Mouse (Mus musculus) stomach, embryonic 14.5 days (tissue): ENCODE measurements around the gene Gzf1. TPM values are rescaled to one million over a fixed set of nuclear protein-coding genes. Genes with fewer than 3 reads are reported as not detected.
A peak's percentile ranks its signal among the peaks of the same experiment; 100 is the strongest.

Experiments
- ATAC-seq: fragments of 200-750 bp; cut with Nextera tagmentation; 2 replicates; pipeline ENCODE4 v1.8.0; 2017; ENCODE audit warnings: low read depth, moderate TSS enrichment; ENCODE audit not compliant: insufficient number of reproducible peaks, insufficient read depth, low FRiP score
- H3K27ac ChIP-seq: fragments of 300-500 bp; sonication (generic); 2 replicates; pipeline ENCODE4 v1.5.1; 2014; ENCODE audit warnings: mild to moderate bottlenecking, low read length, moderate library complexity, mixed read lengths
- H3K27me3 ChIP-seq: fragments of 300-500 bp; sonication (generic); 2 replicates; pipeline ENCODE4 v1.6.1; 2014; ENCODE audit warnings: low read length, control low read depth, mixed read lengths; ENCODE audit not compliant: control insufficient read depth, insufficient read depth
- H3K36me3 ChIP-seq: fragments of 300-500 bp; sonication (generic); 2 replicates; pipeline ENCODE4 v1.6.1; 2014; ENCODE audit warnings: mild to moderate bottlenecking, control low read depth, low read length, moderate library complexity, mixed read lengths; ENCODE audit not compliant: control insufficient read depth, insufficient read depth
- H3K4me1 ChIP-seq: fragments of 300-500 bp; sonication (generic); 2 replicates; pipeline ENCODE4 v1.6.1; 2014; ENCODE audit warnings: low read length, control low read depth, mixed read lengths; ENCODE audit not compliant: control insufficient read depth, insufficient read depth
- H3K4me2 ChIP-seq: fragments of 300-500 bp; sonication (generic); replicated peaks from 2 replicates; pipeline ENCODE4 v1.6.1; 2014; ENCODE audit warnings: low read depth, low read length, control low read depth
- H3K4me3 ChIP-seq: fragments of 300-500 bp; sonication (generic); 2 replicates; pipeline ENCODE4 v1.5.1; 2014; ENCODE audit warnings: low read depth, low read length, control low read depth
- H3K9ac ChIP-seq: fragments of 300-500 bp; sonication (generic); replicated peaks from 2 replicates; pipeline ENCODE4 v1.6.1; 2014; ENCODE audit warnings: low read depth, mild to moderate bottlenecking, control low read depth, low read length, moderate library complexity, mixed read lengths
- H3K9me3 ChIP-seq: fragments of 300-500 bp; sonication (generic); 2 replicates; pipeline ENCODE4 v1.6.1; 2016; ENCODE audit warnings: low read depth, low read length, control low read depth; ENCODE audit not compliant: control insufficient read depth
- WGBS: fragments of 180-500 bp; shearing (Covaris S2); extraction: QIAGEN DNeasy Blood & Tissue Kit; methylation state at CpG from one replicate; pipeline ENCODE4 v1.1.7; 2014; 5-methylcytosine and 5-hydroxymethylcytosine counted together
- polyA plus RNA-seq: library from polyadenylated mRNA; unstranded; fragments of >200 nt; fragmentation: Nextera tagmentation; extraction: Ambion mirVana; gene quantifications from 2 replicates; pipeline ENCODE4 v1.2.1, GENCODE M21; 2014

Gene Gzf1
- 20.0 and 23.1 TPM in 2 replicates for polyA plus RNA-seq

DNA sequence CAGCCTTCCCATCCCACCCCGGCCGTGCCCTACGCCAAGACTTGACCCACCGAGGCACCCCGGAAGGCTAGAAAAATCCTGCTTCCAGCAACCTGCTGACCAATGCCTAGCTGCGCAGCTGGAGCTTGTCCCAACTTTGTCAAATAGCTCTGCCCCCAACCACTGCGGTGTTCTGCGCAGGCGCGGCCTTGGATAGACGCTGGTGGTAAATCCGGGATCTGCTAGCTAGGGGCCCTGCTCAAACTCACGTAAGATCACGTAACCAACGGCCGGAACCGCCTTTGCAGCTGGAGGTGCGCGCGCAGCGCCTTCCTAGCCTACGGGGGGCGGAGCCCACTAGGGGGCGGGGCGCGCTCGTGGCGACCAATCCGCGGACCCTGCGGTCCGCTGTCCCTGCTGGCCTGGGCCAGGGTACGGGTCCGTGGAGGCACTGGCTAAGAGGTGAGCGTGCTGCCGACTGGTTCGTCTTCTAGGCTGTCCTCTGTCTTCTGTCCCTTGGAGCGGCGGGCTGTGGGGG lies at the start of gene Gzf1:
Gene Gzf1, plus strand, starts transcription at position 249 of the 517 bp plus-strand sequence.
- WGBS, result under 1% methylated on average over 39 of the region's 39 CpGs
- Histone ChIP-seq H3K4me3 (peak within 1 kb of the TSS; percentile 69), H3K27ac (peak within 1 kb of the TSS; percentile 96), H3K9ac (peak within 1 kb of the TSS; percentile 71), H3K36me3 (peaks cover 27% of the 10 kb centered on the region), H3K27me3 (no peaks in the 10 kb centered on the region), H3K9me3 (no peaks in the 10 kb centered on the region), H3K4me1 (peaks cover 36% of the 10 kb centered on the region), H3K4me2 (peak within 1 kb of the TSS; percentile 70)
- ATAC-seq, result peak; percentile 95

DNA sequence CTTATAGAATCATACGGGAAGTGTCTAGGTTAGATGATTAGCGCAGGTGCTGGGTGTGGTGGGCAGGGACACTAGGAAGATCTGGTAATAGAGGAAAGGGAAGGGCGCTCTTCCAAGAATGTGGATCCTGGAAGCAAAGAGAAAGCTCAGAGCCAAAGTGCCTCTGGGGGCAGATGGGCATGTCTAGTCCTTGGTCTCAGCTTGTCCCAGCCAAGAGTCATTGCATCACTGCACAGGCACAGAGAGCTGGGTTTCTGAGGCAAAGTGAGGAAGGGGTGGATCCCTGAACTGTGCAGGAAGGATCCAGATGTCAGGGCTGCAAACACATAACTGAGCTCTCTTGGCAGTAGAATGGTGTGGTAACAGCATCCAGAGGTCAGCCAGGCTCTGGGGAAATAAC lies 49.2 kb upstream of the Gzf1 start:
- no peak overlapping the region for H3K9ac ChIP-seq
- no peak for ATAC-seq
- no peaks in the 10 kb centered on the region for H3K9me3 ChIP-seq
- no peaks in the 10 kb centered on the region for H3K36me3 ChIP-seq
- no peaks in the 10 kb centered on the region for H3K4me1 ChIP-seq
- H3K4me2 ChIP-seq, result no peak overlapping the region
- WGBS, result 90% methylated on average over 3 of the region's 3 CpGs
- H3K27me3 ChIP-seq, result no peaks in the 10 kb centered on the region
- H3K4me3 ChIP-seq, result no peak overlapping the region
- no peak overlapping the region for H3K27ac ChIP-seq

DNA sequence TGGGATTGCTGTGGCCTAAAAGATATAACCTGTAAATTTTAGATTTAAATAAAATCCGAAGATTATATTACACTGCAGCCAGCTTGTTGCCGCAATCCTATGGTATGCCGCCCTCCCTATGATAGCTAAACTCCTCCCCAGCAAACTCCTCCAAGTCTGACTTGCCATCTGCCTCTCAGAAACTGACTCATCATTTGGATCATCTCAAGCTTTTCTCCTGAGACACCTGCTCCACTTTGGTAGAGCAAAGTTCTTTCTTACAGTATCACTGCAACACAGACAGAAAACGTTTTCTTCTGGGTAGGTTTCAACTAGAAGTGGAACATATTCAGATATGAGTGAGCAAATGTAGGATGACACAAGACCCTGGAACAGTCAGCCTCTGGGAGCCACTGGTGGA lies 46.4 kb upstream of the Gzf1 start:
- no peaks in the 10 kb centered on the region for H3K9me3 ChIP-seq
- H3K9ac ChIP-seq, result no peak overlapping the region
- no peak for ATAC-seq
- H3K4me1 ChIP-seq, result no peaks in the 10 kb centered on the region
- no peaks in the 10 kb centered on the region for H3K36me3 ChIP-seq
- H3K4me2 ChIP-seq, result no peak overlapping the region
- H3K4me3 ChIP-seq, result no peak overlapping the region
- H3K27ac ChIP-seq, result no peak overlapping the region
- WGBS, result 83% methylated on average over 4 of the region's 4 CpGs
- H3K27me3 ChIP-seq, result no peaks in the 10 kb centered on the region

DNA sequence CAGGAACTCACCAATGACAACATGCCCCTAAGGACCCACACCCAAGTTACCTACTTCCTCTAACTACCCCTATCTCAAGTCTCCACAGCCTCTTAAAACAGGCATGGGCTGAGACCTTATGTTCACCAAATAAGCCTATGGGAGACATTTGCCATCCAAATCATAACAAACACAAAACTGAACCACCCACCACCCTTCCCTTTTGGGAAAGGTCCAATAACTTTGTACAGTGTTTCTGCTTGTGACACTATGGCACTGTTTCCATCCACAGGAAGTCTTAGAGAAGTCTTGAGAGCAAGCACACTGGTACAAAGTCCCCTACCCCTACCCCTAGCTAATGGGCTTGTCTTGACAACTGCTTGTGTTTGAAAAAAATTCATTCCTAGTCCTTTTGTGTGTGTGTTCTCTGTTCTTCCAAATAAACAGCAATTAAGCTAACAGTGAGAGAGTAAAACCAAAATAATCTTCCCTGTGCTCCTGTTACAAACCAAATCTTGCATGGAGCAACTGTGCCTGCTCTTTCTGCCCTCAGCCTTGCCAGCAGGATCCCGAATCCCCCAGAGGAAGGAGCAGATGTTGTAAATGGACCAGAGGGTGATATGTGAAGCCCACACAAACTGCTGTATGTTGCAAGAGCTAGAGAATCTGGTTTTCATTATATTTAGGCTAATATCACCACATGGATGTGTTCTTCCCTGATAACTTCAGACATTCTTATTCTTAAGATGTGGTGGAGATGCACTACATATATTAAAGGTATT lies 38.0 kb upstream of the Gzf1 start:
- Histone ChIP-seq H3K9me3 (no peaks in the 10 kb centered on the region), H3K27ac (no peak overlapping the region), H3K27me3 (no peaks in the 10 kb centered on the region), H3K4me2 (no peak overlapping the region), H3K9ac (no peak overlapping the region), H3K4me3 (no peak overlapping the region), H3K36me3 (no peaks in the 10 kb centered on the region), H3K4me1 (no peaks in the 10 kb centered on the region)
- no peak for ATAC-seq
- 55% methylated on average over 1 of the region's 1 CpGs for WGBS

DNA sequence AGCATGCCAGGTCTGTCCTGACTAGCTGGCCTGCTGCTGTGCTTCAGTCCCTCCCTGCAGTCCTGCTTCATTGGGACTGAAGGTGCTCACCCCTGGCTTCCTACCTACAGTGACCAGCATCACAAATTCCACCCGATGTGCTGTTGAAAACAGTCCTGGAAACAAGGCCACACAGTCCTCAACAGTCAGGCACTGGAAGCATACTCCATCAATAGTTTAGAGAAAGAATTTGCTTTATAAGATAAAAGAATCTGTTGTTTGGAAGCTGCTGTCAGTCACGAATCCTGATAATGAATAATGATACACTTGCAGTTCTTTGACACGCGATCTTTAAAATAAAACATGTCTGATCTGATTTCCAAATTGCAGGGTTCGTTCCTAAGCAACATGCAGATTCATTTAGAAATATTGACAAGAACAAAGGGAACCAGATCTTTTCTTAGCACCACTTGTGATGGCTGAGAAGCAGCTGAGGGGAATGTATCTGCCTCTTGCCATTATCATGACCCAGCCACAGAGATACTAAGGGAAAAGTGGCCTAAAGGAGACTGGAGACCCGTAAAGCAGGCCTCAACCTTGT lies 36.3 kb upstream of the Gzf1 start:
- WGBS, result 72% methylated on average over 6 of the region's 6 CpGs
- no peaks in the 10 kb centered on the region for H3K9me3 ChIP-seq
- no peak overlapping the region for H3K9ac ChIP-seq
- no peak for ATAC-seq
- H3K4me2 ChIP-seq, result no peak overlapping the region
- no peak overlapping the region for H3K27ac ChIP-seq
- H3K36me3 ChIP-seq, result no peaks in the 10 kb centered on the region
- no peak overlapping the region for H3K4me3 ChIP-seq
- no peaks in the 10 kb centered on the region for H3K27me3 ChIP-seq
- no peaks in the 10 kb centered on the region for H3K4me1 ChIP-seq

DNA sequence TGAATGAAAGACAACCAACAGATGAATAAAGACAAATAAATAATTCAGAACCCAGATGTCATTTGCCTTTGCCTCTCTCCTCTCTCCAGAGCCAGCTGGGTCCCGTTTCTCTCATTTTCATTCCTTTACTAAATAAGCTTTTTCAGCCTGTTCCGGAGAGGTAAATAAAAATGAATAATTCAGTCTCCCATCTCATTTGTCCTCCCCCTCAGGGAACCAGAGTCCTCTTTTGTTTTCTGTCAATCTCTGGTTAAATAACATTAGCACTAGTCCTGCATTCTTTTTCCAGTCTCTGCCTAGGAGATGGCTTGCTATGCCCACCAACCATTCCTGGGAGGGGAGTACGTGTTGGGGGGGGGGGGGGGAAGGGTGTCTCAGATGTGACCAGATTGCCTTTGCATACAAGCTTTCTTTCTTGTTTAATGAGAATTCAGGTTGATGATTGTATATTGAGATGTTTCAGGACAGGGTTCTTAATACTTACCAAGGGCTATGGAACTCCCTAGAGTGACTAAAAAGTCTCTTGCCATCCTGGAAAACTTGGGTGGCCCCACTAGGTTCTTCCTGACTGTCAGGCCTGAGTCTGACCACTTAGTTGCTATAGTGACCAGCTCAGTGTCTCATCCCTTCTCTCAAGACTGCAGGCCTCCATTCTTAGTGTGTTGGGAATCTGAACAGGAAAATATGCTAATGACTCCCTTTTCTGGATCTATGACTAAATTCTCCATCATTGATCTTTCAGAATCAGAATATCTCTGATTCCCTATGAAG lies 30.1 kb upstream of the Gzf1 start:
- Histone ChIP-seq H3K27ac (no peak overlapping the region), H3K4me2 (no peak overlapping the region), H3K4me3 (no peak overlapping the region), H3K9me3 (no peaks in the 10 kb centered on the region), H3K4me1 (no peaks in the 10 kb centered on the region), H3K9ac (no peak overlapping the region), H3K27me3 (no peaks in the 10 kb centered on the region), H3K36me3 (no peaks in the 10 kb centered on the region)
- WGBS, result 39% methylated on average over 3 of the region's 3 CpGs
- ATAC-seq, result no peak

DNA sequence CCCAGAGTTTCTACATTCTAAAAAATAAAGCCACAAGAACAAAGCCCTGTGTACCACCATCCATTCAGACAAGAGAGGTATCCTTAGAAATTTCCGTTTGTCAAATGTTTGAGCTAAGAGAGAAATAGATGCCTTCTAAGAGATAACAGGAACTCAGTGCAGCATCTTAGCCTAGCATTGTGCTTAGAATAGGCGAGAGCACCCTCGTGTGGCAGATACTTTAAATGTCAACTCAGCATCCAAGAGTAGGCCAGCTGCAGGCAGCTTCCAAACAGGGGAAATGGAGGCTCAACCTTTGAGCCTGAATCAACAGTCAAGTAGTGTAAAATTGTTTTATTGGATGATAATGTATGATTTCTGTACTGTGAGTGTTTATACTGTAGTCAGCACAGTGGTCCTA lies 25.9 kb upstream of the Gzf1 start:
- Histone ChIP-seq H3K4me1 (no peaks in the 10 kb centered on the region), H3K4me3 (no peak overlapping the region), H3K27ac (no peak overlapping the region), H3K9ac (no peak overlapping the region), H3K9me3 (no peaks in the 10 kb centered on the region), H3K4me2 (no peak overlapping the region), H3K27me3 (no peaks in the 10 kb centered on the region), H3K36me3 (no peaks in the 10 kb centered on the region)
- WGBS, result 3% methylated on average over 3 of the region's 3 CpGs
- ATAC-seq, result 0 out of 2 replicates have a peak, but pooled peaks have one; percentile 53

DNA sequence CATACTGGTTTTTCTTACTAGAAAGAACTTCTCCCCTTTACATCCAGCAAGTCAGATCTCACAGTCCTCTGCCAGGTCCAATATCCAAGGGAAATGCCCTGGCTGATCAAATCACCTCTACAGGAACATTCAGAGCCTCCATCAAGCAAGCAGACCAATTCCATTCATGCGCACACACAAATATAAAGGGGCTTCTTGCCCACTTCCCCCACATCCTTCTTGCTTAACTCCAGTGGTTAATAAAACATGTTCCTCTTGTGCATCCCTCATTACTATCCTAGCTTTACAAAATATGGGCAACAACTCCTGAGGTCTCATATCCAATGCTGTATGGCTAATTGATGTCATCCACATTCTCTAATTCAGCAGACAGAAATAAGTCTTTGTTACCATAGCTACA lies 17.4 kb upstream of the Gzf1 start:
- Histone ChIP-seq H3K4me3 (no peak overlapping the region), H3K9ac (no peak overlapping the region), H3K4me2 (no peak overlapping the region), H3K27me3 (no peaks in the 10 kb centered on the region), H3K4me1 (no peaks in the 10 kb centered on the region), H3K36me3 (no peaks in the 10 kb centered on the region), H3K27ac (no peak overlapping the region), H3K9me3 (no peaks in the 10 kb centered on the region)
- 92% methylated on average over 1 of the region's 1 CpGs for WGBS
- no peak for ATAC-seq
